Mouse (Mus musculus) small intestine, adult 2 months (tissue): ENCODE results near the gene Btbd2. TPM values are rescaled to one million over a fixed set of nuclear protein-coding genes. Genes with fewer than 3 reads are reported as not detected.
A peak's percentile ranks its signal among the peaks of the same experiment; 100 is the strongest.

Experiments
- H3K27ac ChIP-seq: fragments of 200-500 bp; 2 replicates; pipeline ENCODE4 v1.5.1; 2012; ENCODE audit warnings: low read depth, low read length, control low read depth, inconsistent platforms; ENCODE audit not compliant: insufficient read depth
- H3K27me3 ChIP-seq: fragments of 200-500 bp; 2 replicates; pipeline ENCODE4 v1.6.1; 2012; ENCODE audit warnings: mild to moderate bottlenecking, moderate library complexity, low read length, inconsistent platforms; ENCODE audit not compliant: control insufficient read depth, insufficient read depth
- H3K36me3 ChIP-seq: fragments of 200-500 bp; 2 replicates; pipeline ENCODE4 v1.6.1; 2012; ENCODE audit warnings: mild to moderate bottlenecking, low read length, control low read depth, inconsistent platforms; ENCODE audit not compliant: control insufficient read depth, insufficient read depth
- H3K4me1 ChIP-seq: fragments of 200-500 bp; 2 replicates; pipeline ENCODE4 v1.6.1; 2012; ENCODE audit warnings: low read length, inconsistent platforms, mixed read lengths; ENCODE audit not compliant: control insufficient read depth, insufficient read depth, insufficient read length
- H3K4me3 ChIP-seq: fragments of 200-500 bp; 2 replicates; pipeline ENCODE4 v1.5.1; 2012; ENCODE audit warnings: low read depth, mild to moderate bottlenecking, control low read depth, inconsistent platforms, low read length, moderate library complexity
- CTCF ChIP-seq: fragments of 200-500 bp; IDR thresholded peaks from 2 replicates; pipeline ENCODE4 v1.5.1; 2012; ENCODE audit warnings: low read depth, mild to moderate bottlenecking, control low read depth, inconsistent platforms, low read length, moderate library complexity, mixed read lengths; ENCODE audit not compliant: insufficient replicate concordance, insufficient read length; ENCODE audit errors: extremely low read depth
- POLR2A ChIP-seq: fragments of 200-500 bp; IDR thresholded peaks from 2 replicates; pipeline ENCODE4 v1.6.1; 2012; ENCODE audit warnings: low read depth, mild to moderate bottlenecking, control low read depth, inconsistent platforms, low read length, moderate library complexity
- WGBS: fragments of 180-500 bp; shearing (Covaris S2); methylation state at CpG from one replicate; pipeline ENCODE4 v1.1.7; 2018; 5-methylcytosine and 5-hydroxymethylcytosine counted together
- polyA plus RNA-seq: library from polyadenylated mRNA; depleted of rRNA; stranded (reverse); fragments of >200 nt; gene quantifications from 2 replicates; pipeline ENCODE4 v1.2.3, GENCODE M21; 2012

The Btbd2 gene
- polyA plus RNA-seq, 1 experiment: 84.1 TPM

DNA sequence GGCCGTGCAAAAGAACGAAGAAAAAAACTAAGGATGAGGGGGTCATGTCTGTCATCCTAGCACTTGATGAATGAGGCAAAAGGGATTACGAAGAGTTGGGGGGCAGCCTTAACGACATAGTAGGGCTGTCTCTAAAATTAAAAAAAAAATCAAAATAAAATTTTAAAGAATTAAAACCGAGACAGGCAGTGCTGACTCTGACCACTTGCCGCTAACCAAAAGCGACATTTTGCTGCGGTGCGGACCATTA, 35.3 kb downstream of the Btbd2 start:
- no peak for TF ChIP-seq POLR2A
- TF ChIP-seq CTCF: no peak
- Histone ChIP-seq H3K36me3 (no peaks in the 10 kb centered on the region), H3K4me1 (peaks cover 30% of the 10 kb centered on the region), H3K27me3 (no peaks in the 10 kb centered on the region), H3K4me3 (peak overlapping the region; percentile 71), H3K27ac (peak overlapping the region; percentile 94)
- WGBS: 2% methylated on average over 9 of the region's 9 CpGs

DNA sequence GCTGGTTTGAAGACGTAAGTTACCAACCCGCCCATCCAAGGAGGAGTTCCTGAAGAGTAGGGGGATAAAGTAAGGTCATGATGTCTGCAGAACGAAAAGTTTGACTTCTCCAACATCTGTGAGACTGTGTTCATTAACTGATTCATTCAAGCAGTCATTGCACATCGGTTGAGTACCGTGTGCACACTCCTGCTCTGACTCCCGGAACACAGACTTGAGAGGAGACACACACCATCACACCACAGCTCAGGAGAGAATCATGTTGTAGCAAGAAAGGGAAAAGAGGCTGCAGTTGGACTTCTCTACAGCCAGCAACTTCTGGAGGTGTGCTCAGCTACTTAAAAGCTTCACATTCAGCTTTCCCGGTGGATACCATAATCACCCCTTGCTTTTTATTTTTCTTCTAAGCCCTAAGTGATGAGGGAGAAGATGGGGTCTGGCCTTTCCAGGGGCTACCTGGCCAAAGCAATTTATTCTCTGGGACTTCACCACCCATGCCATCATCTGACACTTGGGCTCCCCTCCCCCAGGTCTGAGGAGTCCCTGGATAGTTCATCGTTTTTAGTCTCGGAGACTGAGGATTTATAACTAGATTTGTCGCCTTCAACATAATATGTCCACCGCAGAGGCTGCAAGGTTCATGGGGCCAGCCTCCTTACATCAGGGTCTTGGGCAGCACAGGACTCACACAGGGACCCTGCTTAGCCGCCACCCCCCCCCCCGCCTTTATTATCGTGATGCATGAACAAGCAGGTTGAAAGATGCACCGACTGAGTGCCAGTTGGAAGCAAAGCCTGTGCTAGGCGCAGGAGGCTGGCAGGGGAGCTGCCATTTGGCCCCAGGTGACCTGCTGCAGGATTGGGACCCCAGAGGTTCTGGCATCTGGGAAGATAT, 35.8 kb downstream of the Btbd2 start:
- peaks cover 30% of the 10 kb centered on the region for H3K4me1 ChIP-seq
- peak overlapping the region; percentile 71 for H3K4me3 ChIP-seq
- TF ChIP-seq POLR2A (no peak), CTCF (no peak)
- no peaks in the 10 kb centered on the region for H3K27me3 ChIP-seq
- WGBS: 57% methylated on average over 16 of the region's 16 CpGs
- H3K27ac ChIP-seq: peak overlapping the region; percentile 94
- H3K36me3 ChIP-seq: no peaks in the 10 kb centered on the region

DNA sequence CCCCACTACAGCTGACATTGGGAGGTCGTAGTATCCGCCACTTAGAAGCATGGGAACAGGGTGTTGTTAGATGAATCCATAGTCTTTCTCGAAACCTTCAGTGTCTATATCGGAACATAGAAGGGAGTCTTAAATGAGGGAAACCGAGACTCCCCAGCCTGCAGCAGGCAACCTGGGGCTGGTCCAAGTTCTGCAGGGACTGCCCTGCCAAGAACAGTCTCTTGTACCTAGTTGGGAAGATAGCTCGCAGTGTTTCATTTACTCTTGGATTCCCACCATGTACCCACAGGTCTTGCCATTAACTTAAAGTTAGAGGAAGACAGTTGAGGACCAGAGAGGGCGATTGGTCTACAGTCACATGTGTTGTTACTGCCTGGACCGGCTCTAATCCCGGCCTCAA, 36.5 kb downstream of the Btbd2 start:
- WGBS: 88% methylated on average over 9 of the region's 9 CpGs
- TF ChIP-seq CTCF (no peak), POLR2A (no peak)
- H3K4me3 ChIP-seq: no peak overlapping the region
- H3K27me3 ChIP-seq: no peaks in the 10 kb centered on the region
- H3K4me1 ChIP-seq: peaks cover 29% of the 10 kb centered on the region
- H3K36me3 ChIP-seq: peaks cover 5% of the 10 kb centered on the region
- H3K27ac ChIP-seq: no peak overlapping the region

DNA sequence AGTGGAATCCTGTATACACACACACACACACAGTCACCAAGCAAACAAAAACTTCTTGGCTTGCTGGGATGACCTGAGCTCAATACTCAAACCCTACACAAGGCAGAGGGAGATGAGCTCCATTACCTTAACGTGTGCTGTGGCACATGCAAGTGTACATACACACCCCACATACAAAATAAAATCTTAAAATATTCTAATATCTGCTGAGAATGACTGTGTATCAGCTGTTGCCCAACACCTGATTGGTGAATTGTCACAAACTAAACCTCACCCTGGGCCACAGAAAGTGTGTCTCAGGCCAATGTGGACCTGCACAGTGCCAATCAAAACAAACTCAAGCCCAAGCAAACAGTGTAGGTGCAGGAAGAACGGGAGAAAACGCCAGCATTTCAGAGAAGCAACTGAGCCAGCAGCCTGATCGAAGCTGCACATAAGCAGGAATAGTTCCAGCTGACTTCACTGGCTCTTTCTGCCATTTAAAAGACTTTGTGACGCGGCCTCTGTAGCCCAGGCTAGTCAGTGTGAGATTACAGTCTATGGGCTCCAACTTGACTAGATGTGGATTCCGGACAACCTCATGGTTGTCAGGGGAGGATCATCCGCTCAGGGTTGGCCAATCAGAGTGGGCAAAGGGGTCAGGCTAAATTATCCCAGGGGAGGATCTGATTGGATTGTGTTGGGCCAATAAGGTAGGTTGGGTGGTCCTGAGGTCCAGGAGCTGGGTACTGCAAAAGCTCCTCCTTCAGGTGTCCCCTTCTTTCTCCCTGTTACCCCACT, 37.2 kb downstream of the Btbd2 start:
- Histone ChIP-seq H3K4me3 (no peak overlapping the region), H3K27ac (no peak overlapping the region), H3K36me3 (peaks cover 9% of the 10 kb centered on the region), H3K4me1 (peaks cover 25% of the 10 kb centered on the region), H3K27me3 (no peaks in the 10 kb centered on the region)
- 71% methylated on average over 8 of the region's 8 CpGs for WGBS
- TF ChIP-seq CTCF (no peak), POLR2A (no peak)

DNA sequence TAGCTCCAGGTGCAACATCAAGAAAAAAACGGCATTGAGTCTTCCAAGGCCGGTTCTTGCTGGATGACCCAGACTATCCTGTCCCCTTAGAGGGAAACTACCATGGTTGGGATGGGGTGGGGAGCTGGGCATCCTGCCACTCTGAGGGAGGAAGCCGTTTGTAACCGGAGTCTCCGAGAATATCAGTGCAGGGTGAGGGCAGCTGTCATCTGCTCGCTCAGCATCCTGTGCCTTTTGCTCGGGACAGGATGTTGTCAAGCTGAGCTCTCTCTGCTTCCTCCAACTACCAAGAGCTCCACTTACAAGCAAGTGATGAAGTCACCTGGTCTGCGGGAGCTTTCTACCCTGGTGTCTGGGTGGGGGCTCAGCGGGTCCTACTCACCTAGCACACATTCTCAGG, 38.7 kb downstream of the Btbd2 start:
- peaks cover 24% of the 10 kb centered on the region for H3K36me3 ChIP-seq
- peak overlapping the region; percentile 7; the same call in 1 of the 2 replicates for H3K27ac ChIP-seq
- TF ChIP-seq POLR2A: no peak
- TF ChIP-seq CTCF: no peak
- H3K4me1 ChIP-seq: peaks cover 21% of the 10 kb centered on the region
- H3K4me3 ChIP-seq: no peak overlapping the region
- H3K27me3 ChIP-seq: no peaks in the 10 kb centered on the region
- WGBS: 48% methylated on average over 9 of the region's 9 CpGs

DNA sequence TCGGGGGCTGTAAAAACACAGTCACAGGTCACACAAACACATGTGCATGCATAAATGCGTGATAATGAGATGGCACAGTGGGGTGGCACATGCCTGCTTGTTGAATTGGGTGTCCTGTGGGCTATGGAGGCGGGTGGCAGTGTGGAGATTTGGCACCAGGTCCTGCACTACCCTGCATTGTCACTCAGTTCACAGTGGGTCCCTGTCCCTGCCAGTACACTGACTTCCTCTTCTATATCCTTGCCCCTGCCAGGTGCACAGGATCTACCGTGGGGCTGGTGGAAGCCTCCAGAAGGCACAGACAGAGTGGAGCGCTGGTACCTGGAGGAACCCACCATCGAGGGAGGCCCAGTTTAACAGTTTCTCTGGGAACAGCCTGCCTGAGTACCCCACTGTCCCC, 42.5 kb downstream of the Btbd2 start:
- Histone ChIP-seq H3K4me3 (no peak overlapping the region), H3K27me3 (no peaks in the 10 kb centered on the region), H3K27ac (no peak overlapping the region), H3K36me3 (peaks cover 38% of the 10 kb centered on the region), H3K4me1 (peaks cover 19% of the 10 kb centered on the region)
- WGBS: 89% methylated on average over 6 of the region's 6 CpGs
- TF ChIP-seq CTCF (no peak), POLR2A (no peak)

DNA sequence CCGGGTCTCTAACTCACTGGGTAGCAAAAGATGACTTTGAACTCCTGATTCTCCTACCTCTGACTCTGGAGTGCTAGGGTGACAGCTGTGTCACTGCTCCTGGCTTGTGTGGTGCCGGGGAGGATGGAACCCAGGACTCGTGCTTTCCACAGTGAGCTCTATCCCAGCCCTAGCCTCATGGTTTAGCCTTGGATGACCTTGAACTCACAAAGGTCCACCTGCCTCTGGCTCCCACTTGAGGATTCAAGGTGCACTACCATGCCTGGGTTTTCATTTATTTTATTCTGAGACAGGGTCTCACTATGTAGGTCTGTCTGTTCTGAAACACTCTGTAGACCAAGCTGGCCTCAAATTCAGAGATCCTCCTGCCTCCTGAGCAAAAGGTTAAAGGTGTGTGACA, 43.0 kb downstream of the Btbd2 start:
- Histone ChIP-seq H3K4me3 (no peak overlapping the region), H3K27me3 (no peaks in the 10 kb centered on the region), H3K36me3 (peaks cover 41% of the 10 kb centered on the region), H3K4me1 (peaks cover 19% of the 10 kb centered on the region), H3K27ac (no peak overlapping the region)
- TF ChIP-seq POLR2A (no peak), CTCF (no peak)
- 81% methylated on average over 3 of the region's 3 CpGs for WGBS

DNA sequence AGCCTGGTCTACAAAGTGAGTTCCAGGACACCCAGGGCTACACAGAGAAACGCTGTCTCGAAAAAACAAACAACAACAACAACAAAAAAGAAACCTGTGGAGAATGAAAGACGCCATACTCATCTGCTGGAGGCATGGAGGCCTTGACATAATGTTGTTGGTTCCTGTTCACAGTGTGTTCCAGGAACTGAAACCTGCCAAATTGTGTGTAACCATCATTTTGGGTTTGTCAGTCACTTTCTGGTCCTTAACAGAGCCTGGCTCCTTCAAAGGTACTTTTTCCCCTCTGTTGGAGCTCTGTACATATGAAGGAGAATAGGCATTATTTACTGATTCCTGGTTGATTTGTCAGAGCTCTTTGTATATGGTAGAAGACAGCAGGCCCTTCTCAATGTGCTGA, 45.0 kb downstream of the Btbd2 start:
- Histone ChIP-seq H3K27me3 (no peaks in the 10 kb centered on the region), H3K27ac (no peak overlapping the region; the same call in 1 of the 2 replicates), H3K4me3 (no peak overlapping the region), H3K36me3 (peaks cover 51% of the 10 kb centered on the region), H3K4me1 (peaks cover 23% of the 10 kb centered on the region)
- TF ChIP-seq POLR2A: no peak
- TF ChIP-seq CTCF: no peak
- 88% methylated on average over 3 of the region's 3 CpGs for WGBS
